Mouse (Mus musculus) forebrain, embryonic 13.5 days (tissue): ENCODE measurements around the gene Sds. TPM values are rescaled to one million over a fixed set of nuclear protein-coding genes. Genes with fewer than 3 reads are reported as not detected.
A peak's percentile ranks its signal among the peaks of the same experiment; 100 is the strongest.

ENCODE experiments used
- ATAC-seq: fragments of 200-750 bp; cut with Nextera tagmentation; 2 replicates; pipeline ENCODE4 v1.8.0; 2017
- H3K27ac ChIP-seq: fragments of 300-500 bp; sonication (generic); 2 replicates; pipeline ENCODE4 v1.5.1; 2015; ENCODE audit warnings: inconsistent platforms, mild to moderate bottlenecking, moderate library complexity
- H3K27me3 ChIP-seq: fragments of 300-500 bp; sonication (generic); 2 replicates; pipeline ENCODE4 v1.6.1; 2015; ENCODE audit warnings: mild to moderate bottlenecking, inconsistent platforms
- H3K36me3 ChIP-seq: fragments of 300-500 bp; sonication (generic); 2 replicates; pipeline ENCODE4 v1.6.1; 2015; ENCODE audit warnings: mild to moderate bottlenecking, inconsistent platforms; ENCODE audit not compliant: poor library complexity, severe bottlenecking
- H3K4me1 ChIP-seq: fragments of 300-500 bp; sonication (generic); 2 replicates; pipeline ENCODE4 v1.6.1; 2015; ENCODE audit warnings: inconsistent platforms
- H3K4me2 ChIP-seq: fragments of 300-500 bp; sonication (generic); 2 replicates; pipeline ENCODE4 v1.6.1; 2015; ENCODE audit warnings: inconsistent platforms, mild to moderate bottlenecking, moderate library complexity
- H3K4me3 ChIP-seq: fragments of 300-500 bp; sonication (generic); 2 replicates; pipeline ENCODE4 v1.5.1; 2015; ENCODE audit warnings: mild to moderate bottlenecking, inconsistent platforms
- H3K9ac ChIP-seq: fragments of 300-500 bp; sonication (generic); 2 replicates; pipeline ENCODE4 v1.6.1; 2015; ENCODE audit warnings: mild to moderate bottlenecking, inconsistent platforms
- H3K9me3 ChIP-seq: fragments of 300-500 bp; sonication (generic); replicated peaks from 2 replicates; pipeline ENCODE4 v1.6.1; 2016; ENCODE audit warnings: inconsistent platforms
- WGBS: fragments of 180-500 bp; shearing (Covaris S2); methylation state at CpG from one replicate; pipeline ENCODE4 v1.1.7; 2015; 5-methylcytosine and 5-hydroxymethylcytosine counted together
- polyA plus RNA-seq: library from polyadenylated mRNA; unstranded; fragments of >200 nt; fragmentation: Nextera tagmentation; extraction: Ambion mirVana; gene quantifications from 2 replicates; pipeline ENCODE4 v1.2.1, GENCODE M21; 2015

The Sds gene
- polyA plus RNA-seq, 1 experiment from 2014 or later, result not detected

- Histone ChIP-seq H3K4me1 (peaks cover 33% of the 10 kb centered on the region), H3K9ac (peak within 1 kb of the TSS; percentile 48), H3K27me3 (peaks cover 12% of the 10 kb centered on the region; the same call in 1 of the 2 replicates), H3K9me3 (no peaks in the 10 kb centered on the region), H3K4me2 (peak within 1 kb of the TSS; percentile 65), H3K36me3 (no peaks in the 10 kb centered on the region), H3K27ac (no peak within 1 kb of the TSS), H3K4me3 (peak within 1 kb of the TSS; percentile 43)
- 1% methylated on average over 36 of the region's 36 CpGs for WGBS
- peak; percentile 91 for ATAC-seq
Measured at GRCm38 (mm10) chr5:120510982-120511642, 34.8 kb downstream of the Sds start, which contains the start of gene Slc8b1. Gene Slc8b1, plus strand, starts transcription at chr5:120511168.

GRCm38 (mm10) chr5:120511643-120512220, 35.4 kb downstream of the Sds start:
- Histone ChIP-seq H3K27ac (no peak overlapping the region), H3K9me3 (no peaks in the 10 kb centered on the region), H3K27me3 (peaks cover 12% of the 10 kb centered on the region; the same call in 1 of the 2 replicates), H3K4me1 (peaks cover 33% of the 10 kb centered on the region), H3K4me3 (peak overlapping the region; percentile 43), H3K4me2 (peak overlapping the region; percentile 65), H3K36me3 (no peaks in the 10 kb centered on the region), H3K9ac (no peak overlapping the region)
- 40% methylated on average over 13 of the region's 14 CpGs for WGBS
- no peak for ATAC-seq

- H3K4me3 ChIP-seq, result no peak overlapping the region
- no peaks in the 10 kb centered on the region for H3K9me3 ChIP-seq
- no peak for ATAC-seq
- H3K27me3 ChIP-seq, result peaks cover 12% of the 10 kb centered on the region; the same call in 1 of the 2 replicates
- peaks cover 33% of the 10 kb centered on the region for H3K4me1 ChIP-seq
- H3K27ac ChIP-seq, result no peak overlapping the region
- WGBS, result 38% methylated on average over 15 of the region's 15 CpGs
- H3K4me2 ChIP-seq, result no peak overlapping the region
- no peak overlapping the region for H3K9ac ChIP-seq
- H3K36me3 ChIP-seq, result no peaks in the 10 kb centered on the region
Measured at GRCm38 (mm10) chr5:120512911-120513555, 36.7 kb downstream of the Sds start.

- no peaks in the 10 kb centered on the region for H3K36me3 ChIP-seq
- H3K4me1 ChIP-seq, result peaks cover 33% of the 10 kb centered on the region
- no peak overlapping the region for H3K4me3 ChIP-seq
- no peaks in the 10 kb centered on the region for H3K9me3 ChIP-seq
- ATAC-seq, result no peak
- H3K27ac ChIP-seq, result no peak overlapping the region
- H3K9ac ChIP-seq, result no peak overlapping the region
- peaks cover 12% of the 10 kb centered on the region; the same call in 1 of the 2 replicates for H3K27me3 ChIP-seq
- WGBS, result 93% methylated on average over 9 of the region's 9 CpGs
- H3K4me2 ChIP-seq, result no peak overlapping the region
Measured at GRCm38 (mm10) chr5:120514031-120514677, 37.8 kb downstream of the Sds start.

- peaks cover 33% of the 10 kb centered on the region for H3K4me1 ChIP-seq
- H3K9ac ChIP-seq, result no peak overlapping the region
- no peaks in the 10 kb centered on the region for H3K9me3 ChIP-seq
- no peak for ATAC-seq
- 17% methylated on average over 4 of the region's 4 CpGs for WGBS
- H3K36me3 ChIP-seq, result no peaks in the 10 kb centered on the region
- H3K27ac ChIP-seq, result peak overlapping the region; percentile 57
- H3K4me2 ChIP-seq, result no peak overlapping the region
- no peak overlapping the region for H3K4me3 ChIP-seq
- peaks cover 12% of the 10 kb centered on the region; the same call in 1 of the 2 replicates for H3K27me3 ChIP-seq
Measured at GRCm38 (mm10) chr5:120514754-120515153, 38.4 kb downstream of the Sds start.

- H3K9me3 ChIP-seq, result no peaks in the 10 kb centered on the region
- ATAC-seq, result no peak
- peak overlapping the region; percentile 57 for H3K27ac ChIP-seq
- H3K4me3 ChIP-seq, result no peak overlapping the region
- no peak overlapping the region for H3K4me2 ChIP-seq
- WGBS, result 73% methylated on average over 7 of the region's 7 CpGs
- H3K9ac ChIP-seq, result no peak overlapping the region
- peaks cover 29% of the 10 kb centered on the region for H3K4me1 ChIP-seq
- no peaks in the 10 kb centered on the region for H3K36me3 ChIP-seq
- peaks cover 12% of the 10 kb centered on the region; the same call in 1 of the 2 replicates for H3K27me3 ChIP-seq
Measured at GRCm38 (mm10) chr5:120515451-120515850, 39.1 kb downstream of the Sds start.

- Histone ChIP-seq H3K36me3 (no peaks in the 10 kb centered on the region), H3K9ac (no peak overlapping the region), H3K9me3 (no peaks in the 10 kb centered on the region), H3K27ac (no peak overlapping the region), H3K4me1 (peaks cover 19% of the 10 kb centered on the region), H3K4me3 (no peak overlapping the region), H3K27me3 (peaks cover 9% of the 10 kb centered on the region; the same call in 1 of the 2 replicates), H3K4me2 (no peak overlapping the region)
- ATAC-seq, result no peak
- WGBS, result 68% methylated on average over 15 of the region's 15 CpGs
Measured at GRCm38 (mm10) chr5:120516221-120516984, 40.1 kb downstream of the Sds start.

GRCm38 (mm10) chr5:120517552-120517951, 41.2 kb downstream of the Sds start:
- WGBS, result 54% methylated on average over 9 of the region's 9 CpGs
- no peak overlapping the region for H3K4me3 ChIP-seq
- peaks cover 16% of the 10 kb centered on the region for H3K4me1 ChIP-seq
- H3K27me3 ChIP-seq, result no peaks in the 10 kb centered on the region
- H3K27ac ChIP-seq, result no peak overlapping the region
- no peaks in the 10 kb centered on the region for H3K36me3 ChIP-seq
- no peaks in the 10 kb centered on the region for H3K9me3 ChIP-seq
- no peak for ATAC-seq
- H3K4me2 ChIP-seq, result no peak overlapping the region
- H3K9ac ChIP-seq, result no peak overlapping the region

- Histone ChIP-seq H3K9me3 (no peaks in the 10 kb centered on the region), H3K36me3 (no peaks in the 10 kb centered on the region), H3K27me3 (no peaks in the 10 kb centered on the region), H3K4me2 (no peak overlapping the region), H3K9ac (no peak overlapping the region), H3K4me1 (no peaks in the 10 kb centered on the region), H3K4me3 (no peak overlapping the region), H3K27ac (no peak overlapping the region)
- WGBS, result 76% methylated on average over 3 of the region's 3 CpGs
- ATAC-seq, result no peak
Measured at GRCm38 (mm10) chr5:120522649-120523048, 46.3 kb downstream of the Sds start.

GRCm38 (mm10) chr5:120524736-120525135, 48.4 kb downstream of the Sds start:
- Histone ChIP-seq H3K4me2 (no peak overlapping the region), H3K4me3 (no peak overlapping the region), H3K36me3 (no peaks in the 10 kb centered on the region), H3K4me1 (no peaks in the 10 kb centered on the region), H3K9ac (no peak overlapping the region), H3K9me3 (no peaks in the 10 kb centered on the region), H3K27ac (no peak overlapping the region), H3K27me3 (no peaks in the 10 kb centered on the region)
- WGBS, result 95% methylated on average over 2 of the region's 2 CpGs
- ATAC-seq, result no peak

- WGBS, result 35% methylated on average over 5 of the region's 5 CpGs
- H3K27ac ChIP-seq, result no peak overlapping the region
- H3K27me3 ChIP-seq, result no peaks in the 10 kb centered on the region
Measured at GRCm38 (mm10) chr5:120525737-120526136, 49.4 kb downstream of the Sds start.

More at GRCm38 (mm10) chr5:120525737-120526136, 49.4 kb downstream of the Sds start:
- H3K9me3 ChIP-seq, result no peaks in the 10 kb centered on the region
- no peak overlapping the region for H3K9ac ChIP-seq
- H3K4me3 ChIP-seq, result no peak overlapping the region
- no peaks in the 10 kb centered on the region for H3K4me1 ChIP-seq
- H3K36me3 ChIP-seq, result no peaks in the 10 kb centered on the region
- H3K4me2 ChIP-seq, result no peak overlapping the region
- no peak for ATAC-seq
